Mouse (Mus musculus): Measurements from ENCODE around the gene Acvr1.

The Acvr1 gene

GRCm38 (mm10) chr2:58567066-58567810 lies at the start of gene Acvr1, which contains the start of gene Upp2:
Acvr1 (minus strand) TSS chr2:58567157.
Upp2 (plus strand) TSS chr2:58567298.
- WGBS, result under 1% methylated on average over 42 of the region's 80 CpGs

- 66% methylated on average over 5 of the region's 5 CpGs for WGBS
Measured at GRCm38 (mm10) chr2:58615766-58616165, 48.8 kb upstream of the Acvr1 start.

GRCm38 (mm10) chr2:58614851-58615250 lies 47.9 kb upstream of the Acvr1 start:
- 98% methylated on average over 8 of the region's 8 CpGs for WGBS

- 67% methylated on average over 3 of the region's 3 CpGs for WGBS
Measured at GRCm38 (mm10) chr2:58613720-58614119, 46.8 kb upstream of the Acvr1 start.

- WGBS, result 96% methylated on average over 3 of the region's 3 CpGs
Measured at GRCm38 (mm10) chr2:58604791-58605190, 37.8 kb upstream of the Acvr1 start.

- 60% methylated on average over 3 of the region's 3 CpGs for WGBS
Measured at GRCm38 (mm10) chr2:58603379-58603778, 36.4 kb upstream of the Acvr1 start.

- WGBS, result 90% methylated on average over 4 of the region's 4 CpGs
Measured at GRCm38 (mm10) chr2:58601382-58601781, 34.4 kb upstream of the Acvr1 start.

- 93% methylated on average over 6 of the region's 6 CpGs for WGBS
Measured at GRCm38 (mm10) chr2:58599639-58600038, 32.7 kb upstream of the Acvr1 start.

GRCm38 (mm10) chr2:58597556-58597955 lies 30.6 kb upstream of the Acvr1 start:
- 92% methylated on average over 3 of the region's 3 CpGs for WGBS

- 46% methylated on average over 17 of the region's 17 CpGs for WGBS
Measured at GRCm38 (mm10) chr2:58596774-58597342, 29.9 kb upstream of the Acvr1 start.

GRCm38 (mm10) chr2:58595350-58595749 lies 28.4 kb upstream of the Acvr1 start:
- 65% methylated on average over 9 of the region's 9 CpGs for WGBS

GRCm38 (mm10) chr2:58590055-58590454 lies 23.1 kb upstream of the Acvr1 start:
- WGBS, result 77% methylated on average over 1 of the region's 1 CpGs

GRCm38 (mm10) chr2:58589637-58590036 lies 22.7 kb upstream of the Acvr1 start:
- 29% methylated on average over 4 of the region's 4 CpGs for WGBS

GRCm38 (mm10) chr2:58586311-58586710 lies 19.4 kb upstream of the Acvr1 start:
- WGBS, result 38% methylated on average over 10 of the region's 10 CpGs

GRCm38 (mm10) chr2:58574167-58574566 lies 7.2 kb upstream of the Acvr1 start:
- WGBS, result 85% methylated on average over 2 of the region's 2 CpGs

- WGBS, result 48% methylated on average over 4 of the region's 4 CpGs
Measured at GRCm38 (mm10) chr2:58568841-58569645, 2.1 kb upstream of the Acvr1 start.

- WGBS, result 6% methylated on average over 12 of the region's 12 CpGs
Measured at GRCm38 (mm10) chr2:58567866-58568719, 1.1 kb upstream of the Acvr1 start.

GRCm38 (mm10) chr2:58566410-58567065 lies 419 bp downstream of the Acvr1 start:
- 2% methylated on average over 78 of the region's 78 CpGs for WGBS

GRCm38 (mm10) chr2:58566049-58566409 lies 928 bp downstream of the Acvr1 start:
- 4% methylated on average over 6 of the region's 6 CpGs for WGBS

GRCm38 (mm10) chr2:58565267-58565666 lies 1.7 kb downstream of the Acvr1 start:
- WGBS, result 11% methylated on average over 6 of the region's 6 CpGs

- 63% methylated on average over 4 of the region's 4 CpGs for WGBS
Measured at GRCm38 (mm10) chr2:58562137-58562536, 4.8 kb downstream of the Acvr1 start.

All from cerebral cortex, adult 2 months (tissue).